8 mouse cellular contexts compared by ENCODE assay signal in the genomic region with DNA sequence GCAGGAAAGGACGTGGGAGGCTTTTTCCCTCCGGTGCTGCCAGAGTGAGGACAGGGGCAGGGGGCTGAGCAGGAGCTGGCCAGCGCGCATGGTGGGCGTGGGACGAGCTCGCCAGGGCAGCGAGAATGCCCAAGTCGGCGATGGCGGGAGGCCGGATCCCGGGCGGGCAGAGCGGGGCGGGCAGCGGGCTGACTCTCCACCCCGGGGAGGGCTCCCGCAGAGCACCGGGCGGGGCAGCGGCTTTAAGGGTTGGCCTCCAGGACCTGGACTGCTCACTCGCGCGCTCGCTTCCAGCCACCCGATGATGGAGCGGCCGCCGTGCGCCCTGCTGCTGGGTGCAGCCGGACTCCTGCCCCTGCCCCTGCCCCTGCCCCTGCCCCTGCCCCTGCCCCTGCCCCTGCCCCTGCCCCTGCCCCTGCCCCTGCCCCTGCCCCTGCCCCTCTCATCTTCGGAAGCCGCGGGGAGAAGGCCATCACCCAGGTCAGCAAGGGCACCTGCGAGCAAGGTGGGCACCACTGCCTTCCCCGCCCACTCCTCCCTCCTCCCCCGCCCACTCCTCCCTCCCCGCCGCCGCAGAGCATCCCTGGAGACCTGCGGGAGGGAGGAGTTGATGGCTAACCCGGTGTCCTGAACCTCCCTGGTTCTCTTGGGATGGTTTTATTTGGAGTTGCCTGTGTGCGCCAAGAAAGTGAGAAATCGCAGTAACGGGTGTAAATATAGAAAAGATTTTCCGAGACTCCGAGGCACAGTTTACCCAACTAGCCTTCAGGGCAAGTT. TPM values are rescaled to one million over a fixed set of nuclear protein-coding genes. Genes with fewer than 3 reads are reported as not detected.
DNase-seq lines count a peak whose midpoint lies in the region; ATAC-seq lines count a peak whose summit lies in the region.

No protein-coding gene starts in this region.

- H3K9ac ChIP-seq in forebrain, embryonic 15.5 days (replicated peaks): no peak overlapping the region
- no peak overlapping the region for H3K9ac ChIP-seq in hindbrain, embryonic 11.5 days (ENCODE audit: low read depth, low read length)
- peak overlapping the region; percentile 48; the same call in 1 of the 2 replicates for H3K9ac ChIP-seq in limb, embryonic 13.5 days
- no peak overlapping the region for H3K9ac ChIP-seq in midbrain, embryonic 12.5 days (replicated peaks)

- H3K27me3 ChIP-seq in forebrain, embryonic 15.5 days: no peaks in the 10 kb centered on the region
- no peaks in the 10 kb centered on the region; the same call in 1 of the 2 replicates for H3K27me3 ChIP-seq in hindbrain, embryonic 11.5 days (ENCODE audit: control insufficient read depth, insufficient read depth, low read length)
- H3K27me3 ChIP-seq in limb, embryonic 13.5 days: 0 out of 2 replicates have a peak, but pooled peaks cover 3% of the 10 kb centered on the region
- H3K27me3 ChIP-seq in midbrain, embryonic 12.5 days: 0 out of 2 replicates have a peak, but pooled peaks cover 7% of the 10 kb centered on the region

- H3K9me3 ChIP-seq in forebrain, embryonic 15.5 days: peaks cover 33% of the 10 kb centered on the region
- peaks cover 21% of the 10 kb centered on the region for H3K9me3 ChIP-seq in hindbrain, embryonic 11.5 days (ENCODE audit: control insufficient read depth, low read length)
- peaks cover 33% of the 10 kb centered on the region for H3K9me3 ChIP-seq in limb, embryonic 13.5 days
- H3K9me3 ChIP-seq in midbrain, embryonic 12.5 days: peaks cover 30% of the 10 kb centered on the region

- no peak for ATAC-seq in forebrain, embryonic 15.5 days (replicated peaks)
- no peak for ATAC-seq in hindbrain, embryonic 11.5 days (ENCODE audit: low FRiP score)
- no peak for ATAC-seq in limb, embryonic 13.5 days (ENCODE audit: low FRiP score, low read depth)
- ATAC-seq in midbrain, embryonic 12.5 days (ENCODE audit: low FRiP score, low read depth): 0 out of 2 replicates have a peak, but pooled peaks have one; percentile 16

- H3K4me3 ChIP-seq in forebrain, embryonic 15.5 days: peak overlapping the region; percentile 21
- peak overlapping the region; percentile 15 for H3K4me3 ChIP-seq in hindbrain, embryonic 11.5 days (ENCODE audit: low read depth, low read length)
- peak overlapping the region; percentile 44 for H3K4me3 ChIP-seq in limb, embryonic 13.5 days
- H3K4me3 ChIP-seq in midbrain, embryonic 12.5 days: peak overlapping the region; percentile 33

- WGBS in forebrain, embryonic 15.5 days: 6% methylated on average over 42 of the region's 48 CpGs
- 10% methylated on average over 29 of the region's 48 CpGs for WGBS in hindbrain, embryonic 11.5 days
- WGBS in limb, embryonic 13.5 days: 4% methylated on average over 33 of the region's 48 CpGs
- 6% methylated on average over 41 of the region's 48 CpGs for WGBS in midbrain, embryonic 12.5 days

- peak overlapping the region; percentile 44 for H3K4me2 ChIP-seq in forebrain, embryonic 15.5 days (replicated peaks)
- peak overlapping the region; percentile 49 for H3K4me2 ChIP-seq in hindbrain, embryonic 11.5 days (replicated peaks; ENCODE audit: low read depth, low read length)
- H3K4me2 ChIP-seq in limb, embryonic 13.5 days (replicated peaks): peak overlapping the region; percentile 74
- peak overlapping the region; percentile 56 for H3K4me2 ChIP-seq in midbrain, embryonic 12.5 days (replicated peaks)

- peak; percentile 21 to 55 for DNase-seq in cerebellum, postnatal 10 days
- no peak for DNase-seq in cerebellum, adult 18-20 months
- peak; percentile 21 for DNase-seq in hindbrain, embryonic 11.5 days (ENCODE audit: low spot score)
- no peak for DNase-seq in Muller cell, postnatal 12 days (ENCODE audit: inconsistent ontology term)
- DNase-seq in layer of hippocampus, adult 9-10 months (ENCODE audit: low spot score): no peak

- no peaks in the 10 kb centered on the region for H3K36me3 ChIP-seq in forebrain, embryonic 15.5 days
- H3K36me3 ChIP-seq in hindbrain, embryonic 11.5 days (ENCODE audit: control insufficient read depth, insufficient read depth, low read length): no peaks in the 10 kb centered on the region
- H3K36me3 ChIP-seq in limb, embryonic 13.5 days: no peaks in the 10 kb centered on the region
- H3K36me3 ChIP-seq in midbrain, embryonic 12.5 days: no peaks in the 10 kb centered on the region

- H3K27ac ChIP-seq in forebrain, embryonic 15.5 days (replicated peaks): no peak overlapping the region
- H3K27ac ChIP-seq in hindbrain, embryonic 11.5 days (ENCODE audit: low read depth, low read length): no peak overlapping the region
- no peak overlapping the region for H3K27ac ChIP-seq in limb, embryonic 13.5 days
- H3K27ac ChIP-seq in midbrain, embryonic 12.5 days (replicated peaks): no peak overlapping the region

- H3K4me1 ChIP-seq in forebrain, embryonic 15.5 days: no peaks in the 10 kb centered on the region
- no peaks in the 10 kb centered on the region for H3K4me1 ChIP-seq in hindbrain, embryonic 11.5 days (replicated peaks; ENCODE audit: control insufficient read depth, insufficient read depth, low read length)
- 0 out of 2 replicates have a peak, but pooled peaks cover 2% of the 10 kb centered on the region for H3K4me1 ChIP-seq in limb, embryonic 13.5 days
- no peaks in the 10 kb centered on the region for H3K4me1 ChIP-seq in midbrain, embryonic 12.5 days

RNA-seq across cellular contexts. Expression of a gene that starts 45.9 kb away (rescaled TPM):
- polyA plus RNA-seq in forebrain, embryonic 15.5 days (2015; fragmentation: Nextera tagmentation; extraction: Ambion mirVana): not detected in 2 replicates
- polyA plus RNA-seq in hindbrain, embryonic 11.5 days (2014; fragmentation: Nextera tagmentation; extraction: Ambion mirVana): not detected in 2 replicates
- polyA plus RNA-seq in limb, embryonic 13.5 days (2015; fragmentation: Nextera tagmentation; extraction: Ambion mirVana): not detected in 2 replicates
- not detected in 2 replicates for polyA plus RNA-seq in midbrain, embryonic 12.5 days (2016; fragmentation: Nextera tagmentation; extraction: Ambion mirVana)

Comparison
In these comparisons a context has a peak if more than half of its experiments do, and no peak if none do; other contexts are left out.
1. DNase-seq: peak in cerebellum, postnatal 10 days (2 of 2) and hindbrain, embryonic 11.5 days (single experiment); none in cerebellum, adult 18-20 months (0 of 2), Muller cell, postnatal 12 days (single experiment) and layer of hippocampus, adult 9-10 months (single experiment).
2. Peak in every context shown above with its lines, with median percentiles within 50 percentile points of each other: H3K4me2 ChIP-seq and H3K4me3 ChIP-seq.